Mouse (Mus musculus) heart, adult 2 months (tissue): ENCODE results near the gene Pea15a.

Experiments used
- CTCF ChIP-seq: fragments of 200-600 bp; IDR thresholded peaks from 2 replicates; pipeline ENCODE4 v1.8.1; 2022; ENCODE audit warnings: antibody characterized with exemption, mild to moderate bottlenecking, moderate library complexity
- POLR2A ChIP-seq: fragments of 200-500 bp; IDR thresholded peaks from 2 replicates; pipeline ENCODE4 v1.6.1; 2011; ENCODE audit warnings: mild to moderate bottlenecking, low read depth, low read length, control low read depth; ENCODE audit not compliant: insufficient read depth

GRCm38 (mm10) chr1:172207111-172207584 is 544 bp upstream of the Pea15a start:
- TF ChIP-seq POLR2A (no peak), CTCF (no peak)
